Mouse (Mus musculus) bone marrow, adult 2 months (tissue): ENCODE data around the gene Plp2.

Experiments
- CTCF ChIP-seq: fragments of 200-500 bp; IDR thresholded peaks from 2 replicates; pipeline ENCODE4 v1.5.1; 2011; ENCODE audit warnings: low read length, control low read depth; ENCODE audit not compliant: control insufficient read depth, insufficient read depth
- POLR2A ChIP-seq: fragments of 200-500 bp; IDR thresholded peaks from 2 replicates; pipeline ENCODE4 v1.6.1; 2011; ENCODE audit warnings: low read depth, mild to moderate bottlenecking, control low read depth, low read length, borderline replicate concordance; ENCODE audit not compliant: control insufficient read depth

GRCm38 (mm10) chrX:7639536-7640325 is 31.5 kb downstream of the Plp2 start:
- no peak for TF ChIP-seq POLR2A
- no peak for TF ChIP-seq CTCF
